Mouse (Mus musculus) T-cell, adult 2 months (primary cell): Measurements from ENCODE around the gene 4930503B20Rik.
A peak's percentile ranks its signal among the peaks of the same experiment; 100 is the strongest.

Experiments used
- DNase-seq: peaks from one replicate; pipeline ENCODE4 v3.0.0; 2022; ENCODE audit warnings: low spot score

The 4930503B20Rik gene

DNA sequence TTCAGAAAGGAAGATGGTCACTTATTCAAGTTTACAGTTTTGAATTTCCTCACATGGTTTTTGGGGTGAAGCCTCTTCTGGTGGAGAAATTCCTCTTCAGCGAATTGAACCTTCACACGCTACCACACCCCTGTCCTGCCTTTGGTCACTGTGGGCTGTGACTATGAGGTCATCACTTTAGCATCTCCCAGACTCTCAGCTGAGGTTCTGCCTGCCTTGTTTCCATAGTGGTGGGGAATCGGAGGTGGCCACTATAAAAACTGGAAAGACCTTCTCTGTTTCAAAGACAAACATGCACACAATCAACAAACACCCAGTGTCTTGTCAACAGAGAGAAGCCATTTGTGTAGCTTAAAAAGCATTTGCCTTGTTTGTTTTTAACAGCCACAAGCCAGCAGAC, at the start of gene 4930503B20Rik:
4930503B20Rik (minus strand) TSS at position 101 of the 400 bp plus-strand sequence.
- no peak for DNase-seq

DNA sequence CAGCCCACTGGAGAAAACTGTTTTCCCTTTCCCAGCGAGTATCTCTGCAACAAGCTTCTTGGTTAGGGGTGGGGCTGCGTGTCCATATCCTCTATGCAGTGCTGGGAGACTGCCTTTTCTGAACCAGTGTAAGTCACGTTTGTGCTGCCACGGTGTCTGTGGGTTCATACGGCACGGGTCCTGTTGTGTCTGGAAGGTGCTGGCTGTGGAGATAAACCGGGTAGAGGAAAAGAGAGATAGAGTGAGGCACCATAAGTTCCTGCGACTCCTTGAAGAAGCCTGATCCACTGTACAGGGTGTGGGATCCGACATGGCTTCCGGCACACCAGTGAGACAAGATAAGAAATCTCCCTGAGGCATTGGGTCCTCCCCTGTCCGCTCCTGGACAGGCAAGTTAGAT, 48.9 kb upstream of the 4930503B20Rik start:
- no peak for DNase-seq

- DNase-seq, result no peak
These were observed 47.9 kb upstream of the 4930503B20Rik start for GRCm38 (mm10) chr3:146698982-146699381.

DNA sequence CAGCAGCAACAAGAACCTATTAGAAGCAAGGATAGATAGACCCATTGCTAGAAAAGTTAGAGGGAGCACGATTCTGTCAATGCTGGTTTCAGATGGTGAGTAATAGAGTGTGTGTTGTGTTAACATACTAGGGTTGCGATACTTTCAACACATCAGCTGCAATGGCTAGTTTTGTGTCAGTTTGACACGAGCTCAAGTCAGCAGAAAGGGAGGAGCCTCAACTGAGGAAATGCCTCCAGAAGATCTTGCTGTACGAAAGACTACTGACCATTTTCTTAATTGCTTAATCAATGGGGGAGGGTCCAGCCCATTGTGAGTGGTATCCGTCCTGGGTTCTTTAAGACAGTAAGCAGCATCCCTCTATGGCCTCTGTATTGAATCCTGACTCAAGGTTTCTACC, 41.4 kb upstream of the 4930503B20Rik start:
- DNase-seq, result no peak

- DNase-seq, result no peak
These were observed 36.1 kb upstream of the 4930503B20Rik start for GRCm38 (mm10) chr3:146687121-146687725.

DNA sequence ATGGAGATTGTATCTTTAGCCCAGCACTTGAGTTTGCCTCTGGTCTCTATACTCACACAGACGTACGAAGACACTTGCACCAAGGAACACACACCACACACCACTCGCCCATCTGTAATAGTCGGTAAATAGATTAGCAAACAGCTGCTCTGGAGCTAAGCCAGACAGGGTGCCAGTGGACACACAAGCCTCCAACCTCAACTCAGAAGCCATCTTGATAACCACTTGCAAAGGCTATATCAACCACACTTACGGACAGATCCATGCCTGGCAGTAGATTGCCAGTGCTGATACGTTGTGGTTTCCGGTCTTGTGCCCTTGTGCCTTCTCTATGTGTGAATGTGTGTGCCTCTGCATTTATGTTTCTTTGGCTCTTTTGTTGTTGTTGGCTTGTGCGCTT, 35.3 kb upstream of the 4930503B20Rik start:
- peak; percentile 45 for DNase-seq

- peak; percentile 5 for DNase-seq
These were observed 33.9 kb upstream of the 4930503B20Rik start, which contains the start of gene Samd13 for GRCm38 (mm10) chr3:146684811-146685675. Samd13 (minus strand) TSS chr3:146685592.

DNA sequence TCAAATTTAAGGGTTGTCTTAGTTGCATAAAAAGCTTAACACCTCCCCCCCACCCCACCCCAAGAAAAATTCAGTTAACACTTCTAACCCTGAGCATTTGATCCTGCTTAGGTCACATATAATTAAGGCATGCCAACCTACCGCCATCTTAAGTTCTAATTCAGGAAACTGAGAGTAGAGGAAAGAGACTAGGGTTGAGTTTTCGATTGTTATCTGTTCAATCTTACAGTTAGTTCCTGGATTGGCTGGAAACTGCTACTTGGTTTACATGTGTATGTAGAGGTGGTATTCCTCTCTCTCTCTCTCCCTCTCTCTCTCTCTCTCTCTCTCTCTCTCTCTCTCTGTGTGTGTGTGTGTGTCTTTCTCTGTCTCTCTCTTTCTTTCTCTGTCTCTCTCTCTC, 32.0 kb upstream of the 4930503B20Rik start:
- no peak for DNase-seq

GRCm38 (mm10) chr3:146682140-146682651, 31.1 kb upstream of the 4930503B20Rik start:
- peak; percentile 40 for DNase-seq

DNA sequence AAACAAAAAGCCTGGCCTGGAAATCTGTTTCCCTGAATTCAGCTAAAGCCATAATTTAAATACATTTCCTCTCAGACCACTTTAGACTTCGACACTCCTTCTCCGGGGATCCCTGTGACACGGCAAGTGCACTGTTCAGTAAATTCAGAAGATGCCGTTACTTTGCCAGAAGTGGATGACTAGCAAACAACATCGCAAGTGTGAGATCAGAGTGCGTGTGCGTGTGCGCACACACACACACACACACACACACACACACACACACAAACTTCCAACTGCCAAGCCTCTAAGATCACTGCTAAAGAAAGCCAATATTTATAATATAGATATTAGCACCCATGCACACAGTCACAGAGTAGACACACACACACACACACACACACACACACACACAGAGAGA, 30.6 kb upstream of the 4930503B20Rik start:
- DNase-seq, result no peak

- no peak for DNase-seq
These were observed 29.5 kb upstream of the 4930503B20Rik start for GRCm38 (mm10) chr3:146680625-146681024.

GRCm38 (mm10) chr3:146679646-146680045, 28.5 kb upstream of the 4930503B20Rik start:
- DNase-seq, result no peak

GRCm38 (mm10) chr3:146676193-146676592, 25.1 kb upstream of the 4930503B20Rik start:
- DNase-seq, result no peak

GRCm38 (mm10) chr3:146675101-146675500, 24.0 kb upstream of the 4930503B20Rik start:
- no peak for DNase-seq

- DNase-seq, result no peak
These were observed 20.0 kb upstream of the 4930503B20Rik start for GRCm38 (mm10) chr3:146671121-146671520.

- DNase-seq, result no peak
These were observed 10.8 kb upstream of the 4930503B20Rik start for GRCm38 (mm10) chr3:146661907-146662306.

- no peak for DNase-seq
These were observed 9.9 kb upstream of the 4930503B20Rik start for GRCm38 (mm10) chr3:146661001-146661400.

DNA sequence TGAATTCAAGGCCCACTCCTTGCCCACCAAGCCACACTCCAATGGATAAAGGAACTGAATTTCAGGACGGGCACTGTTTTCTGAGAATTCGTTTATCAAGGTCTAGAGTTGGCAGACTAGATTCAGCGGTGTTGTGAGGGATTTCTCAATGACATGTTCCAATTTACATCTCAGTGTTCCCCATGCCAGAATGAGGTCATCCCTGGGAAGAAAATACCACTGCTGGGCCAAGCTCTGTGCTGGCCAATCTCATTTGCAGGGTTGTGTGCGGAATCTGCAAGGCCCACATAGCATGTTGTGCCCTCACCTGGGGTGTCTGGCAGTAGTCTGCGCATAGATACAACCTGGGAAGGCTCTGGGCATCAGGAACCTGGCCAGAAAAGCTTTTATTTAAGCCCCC, 8.2 kb upstream of the 4930503B20Rik start:
- no peak for DNase-seq

DNA sequence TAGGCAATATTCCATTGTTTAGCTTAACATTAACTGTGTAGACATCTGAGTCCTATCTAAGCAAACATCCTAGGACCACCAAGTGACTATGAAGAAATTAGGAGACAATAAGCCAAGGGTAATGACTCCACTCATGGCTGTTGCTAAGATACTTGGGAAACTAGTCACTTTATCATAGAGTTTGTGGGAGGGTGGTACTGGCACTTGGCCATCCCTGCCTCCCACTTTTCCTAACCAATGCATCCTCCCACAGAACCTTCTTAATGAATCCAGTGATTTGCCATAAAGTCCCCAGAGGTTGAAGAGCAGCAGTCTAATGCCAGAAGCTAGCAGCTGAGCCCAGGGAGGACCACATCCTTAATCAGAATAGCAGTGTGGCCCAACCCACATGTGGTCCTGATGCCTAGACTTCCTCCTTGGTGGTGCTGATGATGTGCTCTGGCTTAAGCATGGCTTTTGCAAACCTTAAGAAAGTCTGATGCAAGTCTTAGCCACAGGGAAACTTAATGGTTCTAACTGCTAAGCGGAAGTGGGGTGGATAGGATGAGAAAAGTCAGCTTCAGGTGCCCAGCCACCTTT, 7.0 kb upstream of the 4930503B20Rik start:
- no peak for DNase-seq

GRCm38 (mm10) chr3:146657433-146657832, 6.3 kb upstream of the 4930503B20Rik start:
- no peak for DNase-seq

- DNase-seq, result no peak
These were observed 4.0 kb upstream of the 4930503B20Rik start for GRCm38 (mm10) chr3:146655111-146655577.

DNA sequence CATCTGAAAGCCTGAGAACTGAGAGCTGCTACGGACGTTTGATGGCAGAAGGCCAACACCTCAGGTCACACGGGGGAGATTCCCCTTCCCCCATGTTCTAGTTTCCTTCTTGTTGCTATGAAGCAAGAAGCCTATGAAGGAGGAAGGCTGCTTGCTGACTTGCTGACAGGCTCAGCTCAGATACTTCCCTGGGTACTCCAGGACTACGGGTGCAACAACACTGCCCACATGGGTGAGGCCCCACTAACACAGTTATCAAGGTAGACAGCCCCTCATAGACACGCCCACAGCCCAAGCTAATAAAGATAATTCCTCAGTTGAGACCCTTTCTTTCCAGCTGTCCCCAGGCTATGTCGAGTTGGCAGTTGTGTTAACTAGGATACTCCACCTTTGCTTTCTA, 2.6 kb upstream of the 4930503B20Rik start:
- DNase-seq, result no peak

DNA sequence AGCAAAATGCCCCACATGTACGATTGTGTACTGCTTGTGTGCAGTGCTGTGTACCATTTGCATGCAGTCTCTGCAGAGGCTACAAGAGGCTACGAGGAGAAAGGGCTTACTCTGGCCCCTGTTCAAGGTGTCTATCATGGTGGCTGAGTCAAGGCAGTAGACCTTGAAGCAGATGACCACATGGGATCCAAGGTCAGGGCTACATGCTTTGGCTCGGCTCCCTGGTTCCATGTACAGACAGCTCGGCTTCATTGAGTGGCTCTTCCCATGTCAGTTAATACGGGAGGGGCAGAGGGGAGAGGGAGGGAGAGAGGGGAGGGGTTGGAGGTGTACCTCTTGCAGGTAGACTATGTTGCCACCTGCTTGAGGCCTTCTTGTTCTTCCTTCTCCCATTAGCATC, 1.3 kb upstream of the 4930503B20Rik start:
- DNase-seq, result no peak
